Comparison of ENCODE assay signal across 16 mouse cellular contexts in genomic region chr4:115642967-115643754, GRCm38 (mm10). TPM values are rescaled to one million over a fixed set of nuclear protein-coding genes. Genes with fewer than 3 reads are reported as not detected.
DNase-seq lines count a peak whose midpoint lies in the region; ATAC-seq and TF ChIP-seq lines count a peak whose summit lies in the region.
"Had no signal": no experiment of that assay in that cellular context is flagged by ENCODE, and none has a peak within 500 bp of the region (broad histone marks: within the 10 kb centered on the region; RNA-seq: fewer than 3 reads in every experiment).

No protein-coding gene starts in this region.

- TF ChIP-seq CTCF in heart, postnatal 0 days (IDR thresholded peaks at IDR 0.05; ENCODE audit: low read depth) = no peak

- H3K4me3 ChIP-seq in heart, postnatal 0 days (ENCODE audit: low read depth, low read length) = no peak overlapping the region
- H3K4me3 ChIP-seq in kidney, embryonic 15.5 days (replicated peaks) = no peak overlapping the region
- H3K4me3 ChIP-seq in forebrain, embryonic 10.5 days = no peak overlapping the region
- H3K4me3 ChIP-seq: embryonic facial prominence, embryonic 15.5 days; midbrain, embryonic 10.5 days had no signal

- DNase-seq in heart, adult 8-10 months (ENCODE audit: low spot score) = peak; percentile 78
- DNase-seq in heart, postnatal 0 days (ENCODE audit: low spot score) = peak; percentile 6
- DNase-seq in lung, postnatal 14 days = peak; percentile 57
- DNase-seq in forebrain, embryonic 10.5 days (ENCODE audit: extremely low spot score, low spot score) = no peak
- DNase-seq in B cell, adult 2 months = no peak
- no peak for DNase-seq in left cerebral cortex, adult 11 months (ENCODE audit: low spot score)
- DNase-seq: adrenal gland, adult 8-10 months; cerebellum, adult 11 months had no signal

- H3K36me3 ChIP-seq in heart, postnatal 0 days (replicated peaks; ENCODE audit: control insufficient read depth, insufficient read depth, low read length) = no peaks in the 10 kb centered on the region
- no peaks in the 10 kb centered on the region for H3K36me3 ChIP-seq in kidney, embryonic 15.5 days
- H3K36me3 ChIP-seq in forebrain, embryonic 10.5 days (replicated peaks) = no peaks in the 10 kb centered on the region
- H3K36me3 ChIP-seq: embryonic facial prominence, embryonic 15.5 days; G1E; midbrain, embryonic 10.5 days had no signal

- peak overlapping the region; percentile 41; the same call in 1 of the 2 replicates for H3K27ac ChIP-seq in heart, postnatal 0 days (ENCODE audit: low read depth)
- H3K27ac ChIP-seq in kidney, embryonic 15.5 days = peak overlapping the region; percentile 7; the same call in 1 of the 2 replicates
- no peak overlapping the region for H3K27ac ChIP-seq in forebrain, embryonic 10.5 days
- H3K27ac ChIP-seq: embryonic facial prominence, embryonic 15.5 days; midbrain, embryonic 10.5 days had no signal

- H3K27me3 ChIP-seq in heart, postnatal 0 days (ENCODE audit: control insufficient read depth, insufficient read depth, low read length) = no peaks in the 10 kb centered on the region
- no peaks in the 10 kb centered on the region for H3K27me3 ChIP-seq in kidney, embryonic 15.5 days
- H3K27me3 ChIP-seq in forebrain, embryonic 10.5 days (ENCODE audit: poor library complexity, severe bottlenecking) = no peaks in the 10 kb centered on the region
- H3K27me3 ChIP-seq: embryonic facial prominence, embryonic 15.5 days had no signal

- peak; percentile 68; the same call in 1 of the 2 replicates for TF ChIP-seq EP300 in heart, postnatal 0 days (IDR thresholded peaks at IDR 0.05; ENCODE audit: low read depth)

- H3K4me2 ChIP-seq in heart, postnatal 0 days (ENCODE audit: low read depth, low read length) = no peak overlapping the region
- no peak overlapping the region for H3K4me2 ChIP-seq in kidney, embryonic 15.5 days
- H3K4me2 ChIP-seq: embryonic facial prominence, embryonic 15.5 days had no signal

- WGBS in heart, postnatal 0 days = 29% methylated on average over 5 of the region's 5 CpGs
- WGBS in kidney, embryonic 15.5 days = 48% methylated on average over 5 of the region's 5 CpGs
- WGBS in forebrain, embryonic 10.5 days = 79% methylated on average over 5 of the region's 5 CpGs

- no peak overlapping the region for H3K9ac ChIP-seq in heart, postnatal 0 days (replicated peaks; ENCODE audit: low read depth, low read length)
- no peak overlapping the region for H3K9ac ChIP-seq in kidney, embryonic 15.5 days
- H3K9ac ChIP-seq: embryonic facial prominence, embryonic 15.5 days had no signal

- H3K9me3 ChIP-seq in heart, postnatal 0 days (replicated peaks; ENCODE audit: control insufficient read depth, low read length) = no peaks in the 10 kb centered on the region
- H3K9me3 ChIP-seq in kidney, embryonic 15.5 days (replicated peaks) = no peaks in the 10 kb centered on the region
- H3K9me3 ChIP-seq in forebrain, embryonic 10.5 days = no peaks in the 10 kb centered on the region
- H3K9me3 ChIP-seq: embryonic facial prominence, embryonic 15.5 days; G1E; midbrain, embryonic 10.5 days had no signal

- ATAC-seq in heart, postnatal 0 days (ENCODE audit: insufficient read depth, low read depth) = peak; percentile 31
- peak; percentile 55; the same call in 1 of the 2 replicates for ATAC-seq in kidney, embryonic 15.5 days (replicated peaks; ENCODE audit: low FRiP score)
- no peak for ATAC-seq in megakaryocyte-erythroid progenitor cell, adult 5-6 weeks (replicated peaks; ENCODE audit: low FRiP score, low TSS enrichment, poor library complexity, severe bottlenecking)

- peaks cover 7% of the 10 kb centered on the region; the same call in 1 of the 2 replicates for H3K4me1 ChIP-seq in heart, postnatal 0 days (ENCODE audit: control insufficient read depth, insufficient read depth)
- no peaks in the 10 kb centered on the region for H3K4me1 ChIP-seq in kidney, embryonic 15.5 days
- H3K4me1 ChIP-seq in forebrain, embryonic 10.5 days = no peaks in the 10 kb centered on the region
- H3K4me1 ChIP-seq: midbrain, embryonic 10.5 days had no signal

RNA-seq across cellular contexts. Expression of gene Cyp4b1, which starts 4.4 kb away (rescaled TPM):
- total RNA-seq in heart, adult 8-10 months (2022) = 10 to 100 TPM; 26.4 to 38.4 (median 34.4) TPM
- total RNA-seq in heart, postnatal 0 days (2014; rRNA removed; ENCODE audit: low replicate concordance) = 8.7 and 14.5 TPM in 2 replicates
- polyA plus RNA-seq in heart, postnatal 0 days (2015; fragmentation: Nextera tagmentation; extraction: Ambion mirVana) = 8.7 and 9.4 TPM in 2 replicates
- polyA plus RNA-seq in kidney, embryonic 15.5 days (2015; fragmentation: Nextera tagmentation; extraction: Ambion mirVana) = 5.6 and 6.2 TPM in 2 replicates
- polyA plus RNA-seq in forebrain, embryonic 10.5 days (2016; fragmentation: Nextera tagmentation; extraction: Ambion mirVana) = not detected in 2 replicates
- total RNA-seq in megakaryocyte-erythroid progenitor cell, adult 5-6 weeks (2014; fragmentation: Nextera tagmentation) = not detected in 2 replicates
- total RNA-seq in megakaryocyte-erythroid progenitor cell, adult 5-6 weeks (2017) = not detected in 2 replicates
- total RNA-seq: G1E; neutrophil, adult 5-6 weeks had no signal
- polyA plus RNA-seq: G1E; midbrain, embryonic 10.5 days had no signal

RNA-seq across cellular contexts. Expression of gene Cyp4a32, which starts 42.4 kb away (rescaled TPM):
- not detected for total RNA-seq in heart, adult 8-10 months (2022)
- not detected in 2 replicates for total RNA-seq in heart, postnatal 0 days (2014; rRNA removed; ENCODE audit: low replicate concordance)
- not detected in 2 replicates for polyA plus RNA-seq in heart, postnatal 0 days (2015; fragmentation: Nextera tagmentation; extraction: Ambion mirVana)
- 0.26 TPM in 1 of 2 replicates, not detected in the other for polyA plus RNA-seq in kidney, embryonic 15.5 days (2015; fragmentation: Nextera tagmentation; extraction: Ambion mirVana)
- polyA plus RNA-seq in forebrain, embryonic 10.5 days (2016; fragmentation: Nextera tagmentation; extraction: Ambion mirVana) = not detected in 2 replicates
- total RNA-seq in megakaryocyte-erythroid progenitor cell, adult 5-6 weeks (2014; fragmentation: Nextera tagmentation) = not detected in 2 replicates
- not detected in 2 replicates for total RNA-seq in megakaryocyte-erythroid progenitor cell, adult 5-6 weeks (2017)
- total RNA-seq: adrenal gland, adult 8-10 months; left cerebral cortex, postnatal 36 days; neutrophil, adult 5-6 weeks had no signal
- polyA plus RNA-seq: embryonic facial prominence, embryonic 15.5 days; frontal cortex, adult 2 months; G1E; midbrain, embryonic 10.5 days had no signal

Comparison
In these comparisons a context has a peak if more than half of its experiments do, and no peak if none do; other contexts are left out.
1. DNase-seq: peak in heart, adult 8-10 months (single experiment), heart, postnatal 0 days (single experiment) and lung, postnatal 14 days (single experiment); none in forebrain, embryonic 10.5 days (single experiment), B cell, adult 2 months (0 of 2) and left cerebral cortex, adult 11 months (single experiment).